20 mouse cellular contexts compared by ENCODE assay signal in genomic region chr2:67539426-67539825, GRCm38 (mm10). TPM values are rescaled to one million over a fixed set of nuclear protein-coding genes. Genes with fewer than 3 reads are reported as not detected.
"Had no signal": no experiment of that assay in that cellular context is flagged by ENCODE, and none has a peak within 500 bp of the region (broad histone marks: within the 10 kb centered on the region; RNA-seq: fewer than 3 reads in every experiment).

No protein-coding gene starts in this region.

- H3K4me2 ChIP-seq: liver, embryonic 13.5 days; midbrain, embryonic 11.5 days; midbrain, embryonic 15.5 days; neural tube, embryonic 13.5 days; stomach, embryonic 15.5 days had no signal

- H3K9me3 ChIP-seq: liver, embryonic 13.5 days; midbrain, embryonic 15.5 days; neural tube, embryonic 13.5 days; stomach, embryonic 15.5 days had no signal

- H3K27me3 ChIP-seq: liver, embryonic 13.5 days; midbrain, embryonic 15.5 days; neural tube, embryonic 13.5 days; stomach, embryonic 15.5 days had no signal

- H3K36me3 ChIP-seq: liver, embryonic 13.5 days; midbrain, embryonic 15.5 days; neural tube, embryonic 13.5 days; stomach, embryonic 15.5 days had no signal

- H3K9ac ChIP-seq: liver, embryonic 13.5 days; midbrain, embryonic 15.5 days; neural tube, embryonic 13.5 days; stomach, embryonic 15.5 days had no signal

- ATAC-seq: midbrain, embryonic 15.5 days had no signal

- H3K4me3 ChIP-seq: liver, embryonic 13.5 days; midbrain, embryonic 15.5 days; myocyte; neural tube, embryonic 13.5 days; stomach, embryonic 15.5 days had no signal

- DNase-seq: kidney, adult 9 months; kidney, postnatal 14 days; kidney, postnatal 4 days; liver, embryonic 13.5 days; lung, adult 2 months; lung, postnatal 14 days; lung, postnatal 4 days; retina, postnatal 1 day; right cerebral cortex, postnatal 25 days; spleen, adult 18-20 months; thymus, postnatal 25 days had no signal

- H3K27ac ChIP-seq: liver, embryonic 13.5 days; midbrain, embryonic 15.5 days; neural tube, embryonic 13.5 days; stomach, embryonic 15.5 days had no signal

- H3K4me1 ChIP-seq: liver, embryonic 13.5 days; stomach, embryonic 15.5 days had no signal

RNA-seq across cellular contexts. Expression of gene B3galt1, which starts 26.2 kb away (rescaled TPM):
- total RNA-seq: megakaryocyte progenitor cell, adult 5-6 weeks; megakaryocyte-erythroid progenitor cell, adult 5-6 weeks; monocyte, adult 5-6 weeks; neutrophil, adult 5-6 weeks had no signal
